Mouse (Mus musculus) ES-Bruce4 (cell line): ENCODE data around the gene Olfr545.

ENCODE experiments used
- CTCF ChIP-seq: IDR thresholded peaks from one replicate; pipeline ENCODE4 v1.8.1; 2011; ENCODE audit warnings: low read depth, low read length
- POLR2A ChIP-seq: IDR thresholded peaks from one replicate; pipeline ENCODE4 v1.8.1; 2011; ENCODE audit warnings: low read length; ENCODE audit not compliant: insufficient read depth

DNA sequence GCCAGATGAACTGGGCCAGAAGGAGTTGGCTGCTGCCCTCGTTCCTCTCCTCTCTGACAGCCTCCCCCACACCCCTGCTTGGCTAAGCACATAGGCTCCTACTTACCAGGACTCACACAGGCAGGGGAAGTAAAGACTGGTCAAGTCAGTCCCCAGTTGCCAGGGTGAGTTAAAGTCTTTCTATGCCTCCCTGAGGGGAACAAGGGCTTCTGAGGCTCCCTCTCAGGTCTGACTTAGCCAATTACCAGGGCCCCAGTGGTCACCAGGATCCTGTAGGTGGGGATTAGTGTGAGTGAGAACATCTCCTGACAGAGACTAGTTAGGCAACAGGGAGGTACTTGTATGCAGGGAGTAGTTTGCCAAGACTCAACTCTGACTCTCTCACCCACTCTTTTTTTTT lies 11.2 kb downstream of the Olfr545 start, which contains the start of gene Olfr544:
- TF ChIP-seq POLR2A, result no peak
- TF ChIP-seq CTCF, result no peak
